Mouse (Mus musculus) liver, adult 2 months (tissue): ENCODE data around the gene Supt5.
"Not testable (repeated sequence)": the region's sequence is repeated elsewhere in the genome, so short reads cannot be mapped to it uniquely, and the experiment has no call there.

Source experiments
- CTCF ChIP-seq: fragments of 200-500 bp; IDR thresholded peaks from 2 replicates; pipeline ENCODE4 v1.5.1; 2011; ENCODE audit warnings: low read depth, low read length, control low read depth
- POLR2A ChIP-seq: fragments of 200-500 bp; IDR thresholded peaks from 2 replicates; pipeline ENCODE4 v1.6.1; 2011; ENCODE audit warnings: low read length, control low read depth; ENCODE audit not compliant: insufficient read depth; ENCODE audit errors: extremely low read depth

- not testable (repeated sequence) for TF ChIP-seq CTCF, POLR2A
Measured at GRCm38 (mm10) chr7:28387384-28387783, 48.8 kb upstream of the Supt5 start.
